In genomic region chr2:130451086-130451726, GRCm38 (mm10) we compare ENCODE assay signal across 7 mouse cellular contexts. TPM values are rescaled to one million over a fixed set of nuclear protein-coding genes. Genes with fewer than 3 reads are reported as not detected.
A peak's percentile ranks its signal among the peaks of the same experiment; 100 is the strongest.
DNase-seq lines count a peak whose midpoint lies in the region; ATAC-seq lines count a peak whose summit lies in the region.

No protein-coding gene starts in this region.

- H3K27ac ChIP-seq in neural tube, embryonic 11.5 days (ENCODE audit: low read depth, low read length), result no peak overlapping the region
- H3K27ac ChIP-seq in forebrain, embryonic 13.5 days, result no peak overlapping the region
- H3K27ac ChIP-seq in limb, embryonic 13.5 days, result no peak overlapping the region
- no peak overlapping the region for H3K27ac ChIP-seq in stomach, embryonic 16.5 days (ENCODE audit: low read length)

- peak overlapping the region; percentile 87 for H3K9ac ChIP-seq in neural tube, embryonic 11.5 days (ENCODE audit: low read length)
- peak overlapping the region; percentile 90 for H3K9ac ChIP-seq in forebrain, embryonic 13.5 days
- H3K9ac ChIP-seq in limb, embryonic 13.5 days, result peak overlapping the region; percentile 92
- peak overlapping the region; percentile 96 for H3K9ac ChIP-seq in stomach, embryonic 16.5 days (ENCODE audit: low read length)

- peaks cover 9% of the 10 kb centered on the region for H3K4me1 ChIP-seq in neural tube, embryonic 11.5 days (ENCODE audit: control insufficient read depth, insufficient read depth, low read length)
- peaks cover 53% of the 10 kb centered on the region for H3K4me1 ChIP-seq in forebrain, embryonic 13.5 days
- peaks cover 29% of the 10 kb centered on the region for H3K4me1 ChIP-seq in limb, embryonic 13.5 days
- H3K4me1 ChIP-seq in stomach, embryonic 16.5 days (ENCODE audit: control insufficient read depth, insufficient read depth, low read length), result peaks cover 25% of the 10 kb centered on the region

- H3K27me3 ChIP-seq in neural tube, embryonic 11.5 days (ENCODE audit: control insufficient read depth, insufficient read depth, low read length), result 0 out of 2 replicates have a peak, but pooled peaks cover 3% of the 10 kb centered on the region
- peaks cover 10% of the 10 kb centered on the region for H3K27me3 ChIP-seq in forebrain, embryonic 13.5 days
- H3K27me3 ChIP-seq in limb, embryonic 13.5 days, result peaks cover 12% of the 10 kb centered on the region
- H3K27me3 ChIP-seq in stomach, embryonic 16.5 days (ENCODE audit: control insufficient read depth, insufficient read depth, low read length), result no peaks in the 10 kb centered on the region

- 76% methylated on average over 14 of the region's 14 CpGs for WGBS in neural tube, embryonic 11.5 days
- WGBS in forebrain, embryonic 13.5 days, result 62% methylated on average over 14 of the region's 14 CpGs
- 68% methylated on average over 14 of the region's 14 CpGs for WGBS in limb, embryonic 13.5 days
- 57% methylated on average over 14 of the region's 14 CpGs for WGBS in stomach, embryonic 16.5 days

- no peaks in the 10 kb centered on the region for H3K36me3 ChIP-seq in neural tube, embryonic 11.5 days (ENCODE audit: control insufficient read depth, insufficient read depth, low read length)
- no peaks in the 10 kb centered on the region for H3K36me3 ChIP-seq in forebrain, embryonic 13.5 days (ENCODE audit: poor library complexity, severe bottlenecking)
- no peaks in the 10 kb centered on the region for H3K36me3 ChIP-seq in limb, embryonic 13.5 days
- H3K36me3 ChIP-seq in stomach, embryonic 16.5 days (ENCODE audit: control insufficient read depth, insufficient read depth, low read length), result no peaks in the 10 kb centered on the region

- peak overlapping the region; percentile 92 for H3K4me3 ChIP-seq in neural tube, embryonic 11.5 days (ENCODE audit: low read depth, low read length)
- peak overlapping the region; percentile 67 for H3K4me3 ChIP-seq in forebrain, embryonic 13.5 days
- peak overlapping the region; percentile 87 for H3K4me3 ChIP-seq in limb, embryonic 13.5 days
- peak overlapping the region; percentile 95 for H3K4me3 ChIP-seq in stomach, embryonic 16.5 days (replicated peaks; ENCODE audit: low read length)

- no peak for DNase-seq in neural tube, embryonic 11.5 days (ENCODE audit: low spot score)
- no peak for DNase-seq in neural tube, embryonic 10.5 days (ENCODE audit: extremely low spot score, low spot score)
- DNase-seq in adrenal gland, postnatal 36 days, result no peak
- no peak for DNase-seq in frontal cortex, postnatal 10 days (ENCODE audit: low spot score in 2 of 2)

- H3K9me3 ChIP-seq in neural tube, embryonic 11.5 days (ENCODE audit: control insufficient read depth, low read length), result no peaks in the 10 kb centered on the region
- H3K9me3 ChIP-seq in forebrain, embryonic 13.5 days (replicated peaks), result no peaks in the 10 kb centered on the region
- no peaks in the 10 kb centered on the region for H3K9me3 ChIP-seq in limb, embryonic 13.5 days
- no peaks in the 10 kb centered on the region for H3K9me3 ChIP-seq in stomach, embryonic 16.5 days (replicated peaks; ENCODE audit: control insufficient read depth, low read length)

- no peak for ATAC-seq in neural tube, embryonic 11.5 days (ENCODE audit: insufficient read depth, low FRiP score, low TSS enrichment)
- ATAC-seq in forebrain, embryonic 13.5 days, result no peak
- no peak for ATAC-seq in limb, embryonic 13.5 days (ENCODE audit: low FRiP score, low read depth)
- ATAC-seq in stomach, embryonic 16.5 days (ENCODE audit: insufficient read depth, low FRiP score), result no peak

- H3K4me2 ChIP-seq in neural tube, embryonic 11.5 days (ENCODE audit: low read depth), result peak overlapping the region; percentile 82
- H3K4me2 ChIP-seq in forebrain, embryonic 13.5 days, result peak overlapping the region; percentile 75
- H3K4me2 ChIP-seq in limb, embryonic 13.5 days (replicated peaks), result peak overlapping the region; percentile 78
- H3K4me2 ChIP-seq in stomach, embryonic 16.5 days (ENCODE audit: low read depth, low read length), result peak overlapping the region; percentile 86

RNA-seq across cellular contexts. Expression of gene Ptpra, which starts 1.1 kb away (rescaled TPM):
- polyA plus RNA-seq in neural tube, embryonic 11.5 days (2014; fragmentation: Nextera tagmentation; extraction: Ambion mirVana), result 103 and 105 TPM in 2 replicates
- polyA plus RNA-seq in forebrain, embryonic 13.5 days (2015; fragmentation: Nextera tagmentation; extraction: Ambion mirVana), result 120 and 122 TPM in 2 replicates
- polyA plus RNA-seq in limb, embryonic 13.5 days (2015; fragmentation: Nextera tagmentation; extraction: Ambion mirVana), result 104 and 105 TPM in 2 replicates
- 68.4 and 70.8 TPM in 2 replicates for polyA plus RNA-seq in stomach, embryonic 16.5 days (2015; fragmentation: Nextera tagmentation; extraction: Ambion mirVana)
- 100 to 1,000 TPM; 117 to 143 TPM for total RNA-seq in adrenal gland, postnatal 36 days (2021)

RNA-seq across cellular contexts. Expression of gene Pced1a, which starts 26.7 kb away (rescaled TPM):
- polyA plus RNA-seq in neural tube, embryonic 11.5 days (2014; fragmentation: Nextera tagmentation; extraction: Ambion mirVana), result 7.7 and 9.0 TPM in 2 replicates
- polyA plus RNA-seq in forebrain, embryonic 13.5 days (2015; fragmentation: Nextera tagmentation; extraction: Ambion mirVana), result 9.0 and 10.2 TPM in 2 replicates
- polyA plus RNA-seq in limb, embryonic 13.5 days (2015; fragmentation: Nextera tagmentation; extraction: Ambion mirVana), result 16.1 and 16.4 TPM in 2 replicates
- polyA plus RNA-seq in stomach, embryonic 16.5 days (2015; fragmentation: Nextera tagmentation; extraction: Ambion mirVana), result 16.1 and 16.4 TPM in 2 replicates
- 10 to 100 TPM; 12.9 to 14.6 TPM for total RNA-seq in adrenal gland, postnatal 36 days (2021)

RNA-seq across cellular contexts. Expression of gene Vps16, which starts 27.1 kb away (rescaled TPM):
- 77.7 and 85.7 TPM in 2 replicates for polyA plus RNA-seq in neural tube, embryonic 11.5 days (2014; fragmentation: Nextera tagmentation; extraction: Ambion mirVana)
- polyA plus RNA-seq in forebrain, embryonic 13.5 days (2015; fragmentation: Nextera tagmentation; extraction: Ambion mirVana), result 125 and 130 TPM in 2 replicates
- 113 and 122 TPM in 2 replicates for polyA plus RNA-seq in limb, embryonic 13.5 days (2015; fragmentation: Nextera tagmentation; extraction: Ambion mirVana)
- 83.2 and 93.8 TPM in 2 replicates for polyA plus RNA-seq in stomach, embryonic 16.5 days (2015; fragmentation: Nextera tagmentation; extraction: Ambion mirVana)
- 10 to 100 TPM; 62.9 to 63.9 TPM for total RNA-seq in adrenal gland, postnatal 36 days (2021)

RNA-seq across cellular contexts. Expression of gene Tmem239, which starts 44.9 kb away (rescaled TPM):
- 0.17 TPM in 1 of 2 replicates, not detected in the other for polyA plus RNA-seq in neural tube, embryonic 11.5 days (2014; fragmentation: Nextera tagmentation; extraction: Ambion mirVana)
- not detected in 2 replicates for polyA plus RNA-seq in forebrain, embryonic 13.5 days (2015; fragmentation: Nextera tagmentation; extraction: Ambion mirVana)
- polyA plus RNA-seq in limb, embryonic 13.5 days (2015; fragmentation: Nextera tagmentation; extraction: Ambion mirVana), result not detected in 2 replicates
- not detected in 2 replicates for polyA plus RNA-seq in stomach, embryonic 16.5 days (2015; fragmentation: Nextera tagmentation; extraction: Ambion mirVana)
- total RNA-seq in adrenal gland, postnatal 36 days (2021), result not detected

RNA-seq across cellular contexts. Expression of gene 1700020A23Rik, which starts 46.1 kb away (rescaled TPM):
- polyA plus RNA-seq in neural tube, embryonic 11.5 days (2014; fragmentation: Nextera tagmentation; extraction: Ambion mirVana), result not detected in 2 replicates
- polyA plus RNA-seq in forebrain, embryonic 13.5 days (2015; fragmentation: Nextera tagmentation; extraction: Ambion mirVana), result 0.25 and 0.48 TPM in 2 replicates
- not detected in 2 replicates for polyA plus RNA-seq in limb, embryonic 13.5 days (2015; fragmentation: Nextera tagmentation; extraction: Ambion mirVana)
- polyA plus RNA-seq in stomach, embryonic 16.5 days (2015; fragmentation: Nextera tagmentation; extraction: Ambion mirVana), result not detected in 2 replicates
- not detected for total RNA-seq in adrenal gland, postnatal 36 days (2021)
